ENCODE assay signal across 13 mouse cellular contexts in the genomic region with DNA sequence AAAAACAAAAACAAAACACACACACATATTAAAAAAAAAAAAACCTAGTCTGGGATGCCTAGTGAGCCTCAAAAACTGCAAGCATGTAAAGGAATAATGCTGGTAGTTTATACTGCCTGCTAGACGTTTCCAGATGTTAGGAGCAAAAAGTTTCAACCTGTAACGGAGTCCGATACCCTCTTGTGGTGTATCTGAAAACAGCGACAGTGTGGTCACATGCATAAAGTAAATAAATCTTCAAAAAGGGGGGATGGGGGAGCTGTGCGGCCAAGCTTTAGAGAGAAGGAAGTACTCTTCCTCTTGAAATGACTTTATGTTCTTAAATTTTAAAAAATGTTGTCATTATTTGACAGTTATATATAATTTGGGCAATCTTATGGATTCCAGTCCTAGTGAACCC. TPM values are rescaled to one million over a fixed set of nuclear protein-coding genes. Genes with fewer than 3 reads are reported as not detected.
DNase-seq lines count a peak whose midpoint lies in the region; ATAC-seq and TF ChIP-seq lines count a peak whose summit lies in the region.
"Had no signal": no experiment of that assay in that cellular context is flagged by ENCODE, and none has a peak within 500 bp of the region (broad histone marks: within the 10 kb centered on the region; RNA-seq: fewer than 3 reads in every experiment).

No protein-coding gene starts in this region.

- H3K4me2 ChIP-seq in intestine, postnatal 0 days (replicated peaks; ENCODE audit: low read depth) = no peak overlapping the region
- no peak overlapping the region for H3K4me2 ChIP-seq in intestine, embryonic 15.5 days (replicated peaks)
- no peak overlapping the region for H3K4me2 ChIP-seq in limb, embryonic 14.5 days (replicated peaks; ENCODE audit: low read depth, low read length, severe bottlenecking)
- H3K4me2 ChIP-seq: liver, embryonic 15.5 days had no signal

- H3K36me3 ChIP-seq in intestine, postnatal 0 days (ENCODE audit: control insufficient read depth, insufficient read depth) = no peaks in the 10 kb centered on the region
- H3K36me3 ChIP-seq in intestine, embryonic 15.5 days = no peaks in the 10 kb centered on the region
- H3K36me3 ChIP-seq in limb, embryonic 14.5 days (ENCODE audit: control insufficient read depth, insufficient read depth, low read length) = no peaks in the 10 kb centered on the region
- H3K36me3 ChIP-seq: liver, embryonic 15.5 days had no signal

- H3K4me3 ChIP-seq in intestine, postnatal 0 days (ENCODE audit: low read depth, low read length) = no peak overlapping the region
- no peak overlapping the region for H3K4me3 ChIP-seq in intestine, embryonic 15.5 days (replicated peaks)
- no peak overlapping the region for H3K4me3 ChIP-seq in limb, embryonic 14.5 days (replicated peaks; ENCODE audit: low read length)
- H3K4me3 ChIP-seq: liver, embryonic 15.5 days had no signal

- no peaks in the 10 kb centered on the region for H3K4me1 ChIP-seq in intestine, postnatal 0 days (replicated peaks; ENCODE audit: control insufficient read depth, insufficient read depth, low read length)
- H3K4me1 ChIP-seq in intestine, embryonic 15.5 days (replicated peaks) = no peaks in the 10 kb centered on the region
- H3K4me1 ChIP-seq in limb, embryonic 14.5 days (ENCODE audit: control insufficient read depth, insufficient read depth, low read length) = no peaks in the 10 kb centered on the region

- TF ChIP-seq POLR2A in limb, embryonic 14.5 days (IDR thresholded peaks at IDR 0.05; ENCODE audit: borderline replicate concordance, extremely low read depth, insufficient read depth, insufficient read length) = no peak

- no peak overlapping the region for H3K9ac ChIP-seq in intestine, postnatal 0 days (ENCODE audit: low read depth, low read length)
- H3K9ac ChIP-seq in intestine, embryonic 15.5 days = no peak overlapping the region
- H3K9ac ChIP-seq in limb, embryonic 14.5 days (ENCODE audit: low read depth, low read length, severe bottlenecking) = no peak overlapping the region
- H3K9ac ChIP-seq: liver, embryonic 15.5 days had no signal

- H3K27me3 ChIP-seq in intestine, postnatal 0 days (replicated peaks; ENCODE audit: control insufficient read depth, insufficient read depth, low read length) = no peaks in the 10 kb centered on the region
- H3K27me3 ChIP-seq in intestine, embryonic 15.5 days (replicated peaks) = no peaks in the 10 kb centered on the region
- H3K27me3 ChIP-seq in limb, embryonic 14.5 days (ENCODE audit: control insufficient read depth, insufficient read depth, low read length) = no peaks in the 10 kb centered on the region
- H3K27me3 ChIP-seq: liver, embryonic 15.5 days had no signal

- ATAC-seq in intestine, postnatal 0 days = no peak
- no peak for ATAC-seq in intestine, embryonic 15.5 days
- no peak for ATAC-seq in limb, embryonic 14.5 days (ENCODE audit: low FRiP score, low read depth)
- ATAC-seq in erythroblast, adult 5-6 weeks (replicated peaks; ENCODE audit: low FRiP score, poor library complexity, severe bottlenecking) = no peak
- ATAC-seq: midbrain, embryonic 16.5 days had no signal

- H3K27ac ChIP-seq in intestine, postnatal 0 days (ENCODE audit: low read depth, low read length) = no peak overlapping the region
- no peak overlapping the region for H3K27ac ChIP-seq in intestine, embryonic 15.5 days
- no peak overlapping the region for H3K27ac ChIP-seq in limb, embryonic 14.5 days (replicated peaks; ENCODE audit: low read depth, low read length)
- H3K27ac ChIP-seq: liver, embryonic 15.5 days had no signal

- DNase-seq in B cell, adult 2 months = peak; percentile 27 to 40
- peak; percentile 40 for DNase-seq in NIH3T3 (ENCODE audit: low read depth)
- DNase-seq in limb, embryonic 14.5 days (ENCODE audit: low spot score) = peak; percentile 13
- DNase-seq in gastrocnemius, postnatal 25 days = no peak
- DNase-seq in ovary, postnatal 10 days (ENCODE audit: low spot score) = no peak
- DNase-seq: cerebellum, postnatal 14 days; gastrocnemius, postnatal 14 days; kidney, adult 18-20 months had no signal

- 25% methylated on average over 5 of the region's 5 CpGs for WGBS in intestine, postnatal 0 days
- WGBS in intestine, embryonic 15.5 days = 25% methylated on average over 5 of the region's 5 CpGs
- WGBS in limb, embryonic 14.5 days = 30% methylated on average over 5 of the region's 5 CpGs

- peak; percentile 36 for TF ChIP-seq CTCF in intestine, postnatal 0 days (IDR thresholded peaks at IDR 0.05; ENCODE audit: low read depth)

- no peaks in the 10 kb centered on the region for H3K9me3 ChIP-seq in intestine, postnatal 0 days (ENCODE audit: control insufficient read depth)
- no peaks in the 10 kb centered on the region for H3K9me3 ChIP-seq in intestine, embryonic 15.5 days
- no peaks in the 10 kb centered on the region for H3K9me3 ChIP-seq in limb, embryonic 14.5 days (ENCODE audit: control insufficient read depth, low read length)
- H3K9me3 ChIP-seq: liver, embryonic 15.5 days had no signal

RNA-seq across cellular contexts. Expression of gene Pex5, which starts 34.7 kb away (rescaled TPM):
- 30.1 and 33.6 TPM in 2 replicates for polyA plus RNA-seq in intestine, postnatal 0 days (2015; fragmentation: Nextera tagmentation; extraction: Ambion mirVana)
- 41.3 and 41.8 TPM in 2 replicates for polyA plus RNA-seq in intestine, embryonic 15.5 days (2015; fragmentation: Nextera tagmentation; extraction: Ambion mirVana)
- 53.9 and 60.7 TPM in 2 replicates for polyA plus RNA-seq in limb, embryonic 14.5 days (2012; rRNA removed)
- 34.7 and 43.3 TPM in 2 replicates for polyA plus RNA-seq in limb, embryonic 14.5 days (2014; fragmentation: Nextera tagmentation; extraction: Ambion mirVana)
- 3.8 TPM in 2 replicates for total RNA-seq in erythroblast, adult 5-6 weeks (2015; ENCODE audit: low replicate concordance)
- 5.2 and 7.0 TPM in 2 replicates for total RNA-seq in erythroblast, adult 5-6 weeks (2017; ENCODE audit: low replicate concordance)
- 10 to 100 TPM; 24.6 to 29.0 TPM for total RNA-seq in gastrocnemius, postnatal 25 days (2021)

Comparison
In these comparisons a context has a peak if more than half of its experiments do, and no peak if none do; other contexts are left out.
1. DNase-seq: peak in B cell, adult 2 months (2 of 2), NIH3T3 (single experiment) and limb, embryonic 14.5 days (single experiment); none in gastrocnemius, postnatal 25 days (single experiment) and ovary, postnatal 10 days (single experiment).